Mouse (Mus musculus): ENCODE data around the gene Jun. TPM values are rescaled to one million over a fixed set of nuclear protein-coding genes. Genes with fewer than 3 reads are reported as not detected.

Jun gene
- polyA plus RNA-seq, 1 experiment from 2014 or later, result 62.9 TPM

GRCm38 (mm10) chr4:95095355-95095754 lies 43.3 kb upstream of the Jun start:
- whole genome bisulfite sequencing, result 91% methylated on average over 6 of the region's 6 CpGs
- H3K4me3 ChIP-seq (ENCODE audit: low read length), result no peak overlapping the region
- H3K27ac ChIP-seq (ENCODE audit: low read depth, low read length), result no peak overlapping the region
- H3K4me2 ChIP-seq (ENCODE audit: low read length), result no peak overlapping the region
- H3K4me1 ChIP-seq (ENCODE audit: control insufficient read depth, insufficient read depth, low read depth, low read length), result no peaks in the 10 kb centered on the region; the same call in 1 of the 2 replicates
- no peaks in the 10 kb centered on the region for H3K9me3 ChIP-seq (ENCODE audit: control insufficient read depth, low read length)
- no peak for ATAC-seq
- H3K9ac ChIP-seq (ENCODE audit: low read depth, low read length), result no peak overlapping the region
- H3K27me3 ChIP-seq (replicated peaks; ENCODE audit: control insufficient read depth, insufficient read depth, low read length), result no peaks in the 10 kb centered on the region
- H3K36me3 ChIP-seq (ENCODE audit: control insufficient read depth, insufficient read depth, low read length), result no peaks in the 10 kb centered on the region

DNA sequence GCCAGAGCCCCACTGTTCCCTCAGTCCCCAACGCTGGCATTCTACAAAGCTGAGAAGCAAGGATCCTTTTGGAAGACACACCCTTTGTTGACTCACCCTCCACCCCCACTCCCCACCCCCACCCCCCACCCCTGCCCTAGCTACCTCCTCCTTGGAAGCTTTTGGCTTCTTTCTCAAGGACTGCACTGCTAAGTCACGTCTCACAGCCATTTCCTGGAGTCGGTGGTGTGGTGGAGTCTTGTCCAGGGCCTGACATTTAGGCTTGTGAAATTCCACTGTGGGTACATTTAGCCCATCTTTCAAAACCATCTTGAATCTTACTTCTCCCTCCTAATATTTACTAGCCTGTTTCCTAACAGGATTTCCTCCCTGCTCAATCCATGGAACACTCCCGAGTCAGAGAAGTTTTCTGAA lies 42.7 kb upstream of the Jun start:
- ATAC-seq, result no peak
- Histone ChIP-seq H3K27me3 (replicated peaks; ENCODE audit: control insufficient read depth, insufficient read depth, low read length) (no peaks in the 10 kb centered on the region), H3K27ac (ENCODE audit: low read depth, low read length) (no peak overlapping the region), H3K4me3 (ENCODE audit: low read length) (no peak overlapping the region), H3K4me1 (ENCODE audit: control insufficient read depth, insufficient read depth, low read depth, low read length) (no peaks in the 10 kb centered on the region; the same call in 1 of the 2 replicates), H3K36me3 (ENCODE audit: control insufficient read depth, insufficient read depth, low read length) (no peaks in the 10 kb centered on the region), H3K9ac (ENCODE audit: low read depth, low read length) (no peak overlapping the region), H3K4me2 (ENCODE audit: low read length) (no peak overlapping the region), H3K9me3 (ENCODE audit: control insufficient read depth, low read length) (no peaks in the 10 kb centered on the region)
- 68% methylated on average over 4 of the region's 4 CpGs for WGBS

- Histone ChIP-seq H3K27ac (ENCODE audit: low read depth, low read length) (no peak overlapping the region), H3K4me2 (ENCODE audit: low read length) (no peak overlapping the region), H3K36me3 (ENCODE audit: control insufficient read depth, insufficient read depth, low read length) (no peaks in the 10 kb centered on the region), H3K9ac (ENCODE audit: low read depth, low read length) (no peak overlapping the region), H3K4me1 (ENCODE audit: control insufficient read depth, insufficient read depth, low read depth, low read length) (no peaks in the 10 kb centered on the region; the same call in 1 of the 2 replicates), H3K9me3 (ENCODE audit: control insufficient read depth, low read length) (no peaks in the 10 kb centered on the region), H3K27me3 (replicated peaks; ENCODE audit: control insufficient read depth, insufficient read depth, low read length) (no peaks in the 10 kb centered on the region), H3K4me3 (ENCODE audit: low read length) (no peak overlapping the region)
- WGBS, result 69% methylated on average over 6 of the region's 6 CpGs
- ATAC-seq, result no peak
Observed at GRCm38 (mm10) chr4:95093615-95094014, 41.6 kb upstream of the Jun start.

GRCm38 (mm10) chr4:95092516-95092915 lies 40.5 kb upstream of the Jun start:
- no peaks in the 10 kb centered on the region for H3K4me1 ChIP-seq (ENCODE audit: control insufficient read depth, insufficient read depth, low read depth, low read length)
- 82% methylated on average over 4 of the region's 4 CpGs for WGBS
- no peaks in the 10 kb centered on the region for H3K27me3 ChIP-seq (replicated peaks; ENCODE audit: control insufficient read depth, insufficient read depth, low read length)
- no peak overlapping the region for H3K4me2 ChIP-seq (ENCODE audit: low read length)
- ATAC-seq, result no peak
- no peak overlapping the region for H3K27ac ChIP-seq (ENCODE audit: low read depth, low read length)
- no peaks in the 10 kb centered on the region for H3K36me3 ChIP-seq (ENCODE audit: control insufficient read depth, insufficient read depth, low read length)
- no peaks in the 10 kb centered on the region for H3K9me3 ChIP-seq (ENCODE audit: control insufficient read depth, low read length)
- no peak overlapping the region for H3K4me3 ChIP-seq (ENCODE audit: low read length)
- H3K9ac ChIP-seq (ENCODE audit: low read depth, low read length), result no peak overlapping the region

GRCm38 (mm10) chr4:95091536-95091935 lies 39.5 kb upstream of the Jun start:
- no peak for ATAC-seq
- Histone ChIP-seq H3K9me3 (ENCODE audit: control insufficient read depth, low read length) (no peaks in the 10 kb centered on the region), H3K4me3 (ENCODE audit: low read length) (no peak overlapping the region), H3K4me1 (ENCODE audit: control insufficient read depth, insufficient read depth, low read depth, low read length) (no peaks in the 10 kb centered on the region), H3K27ac (ENCODE audit: low read depth, low read length) (no peak overlapping the region), H3K4me2 (ENCODE audit: low read length) (no peak overlapping the region), H3K9ac (ENCODE audit: low read depth, low read length) (no peak overlapping the region), H3K36me3 (ENCODE audit: control insufficient read depth, insufficient read depth, low read length) (no peaks in the 10 kb centered on the region), H3K27me3 (replicated peaks; ENCODE audit: control insufficient read depth, insufficient read depth, low read length) (no peaks in the 10 kb centered on the region)
- 83% methylated on average over 4 of the region's 4 CpGs for WGBS

DNA sequence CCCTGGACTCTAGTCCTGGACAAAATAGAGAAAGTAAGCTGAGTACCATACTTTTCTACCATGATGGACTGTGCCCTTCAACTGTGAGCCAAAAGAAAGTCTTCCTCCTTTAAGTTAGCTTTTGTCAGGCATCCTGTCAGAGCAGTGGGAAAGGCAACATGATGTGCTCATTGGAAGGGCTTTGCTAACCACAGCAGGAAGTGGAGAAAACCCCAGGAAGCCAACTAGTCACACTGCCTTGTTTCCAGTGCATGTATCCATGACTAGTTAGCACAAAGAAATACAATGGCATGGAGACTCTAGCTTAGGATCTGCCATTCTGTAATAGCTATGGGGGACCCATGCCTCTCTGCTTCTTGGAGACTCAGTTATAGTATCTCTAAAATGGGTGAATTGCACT lies 37.9 kb upstream of the Jun start:
- Histone ChIP-seq H3K4me1 (ENCODE audit: control insufficient read depth, insufficient read depth, low read depth, low read length) (no peaks in the 10 kb centered on the region), H3K4me3 (ENCODE audit: low read length) (no peak overlapping the region), H3K9me3 (ENCODE audit: control insufficient read depth, low read length) (no peaks in the 10 kb centered on the region), H3K27ac (ENCODE audit: low read depth, low read length) (no peak overlapping the region), H3K27me3 (replicated peaks; ENCODE audit: control insufficient read depth, insufficient read depth, low read length) (no peaks in the 10 kb centered on the region), H3K9ac (ENCODE audit: low read depth, low read length) (no peak overlapping the region), H3K4me2 (ENCODE audit: low read length) (no peak overlapping the region), H3K36me3 (ENCODE audit: control insufficient read depth, insufficient read depth, low read length) (no peaks in the 10 kb centered on the region)
- no peak for ATAC-seq

DNA sequence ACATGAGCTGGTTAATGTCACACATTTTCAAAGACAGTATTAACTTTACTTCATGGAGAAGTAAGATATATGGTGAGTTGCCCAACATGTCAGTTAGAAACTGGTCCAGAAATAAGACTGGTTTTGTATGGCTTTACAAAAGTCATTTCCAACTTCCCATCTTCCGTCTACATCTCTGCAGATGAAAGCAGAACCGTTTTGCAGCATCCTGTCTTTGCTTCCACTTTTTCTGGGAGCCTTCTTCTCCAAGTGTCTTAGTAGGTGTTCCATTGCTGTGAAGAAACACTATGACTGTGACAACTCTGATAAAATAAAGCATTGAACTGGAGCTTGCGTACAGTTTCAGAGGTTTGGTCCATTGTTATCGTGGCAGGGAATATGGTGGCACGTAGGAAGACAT lies 37.0 kb upstream of the Jun start:
- Histone ChIP-seq H3K27me3 (replicated peaks; ENCODE audit: control insufficient read depth, insufficient read depth, low read length) (no peaks in the 10 kb centered on the region), H3K4me1 (ENCODE audit: control insufficient read depth, insufficient read depth, low read depth, low read length) (no peaks in the 10 kb centered on the region)
- WGBS, result 93% methylated on average over 5 of the region's 5 CpGs

GRCm38 (mm10) chr4:95083957-95084356 lies 31.9 kb upstream of the Jun start:
- no peak overlapping the region for H3K9ac ChIP-seq (ENCODE audit: low read depth, low read length)
- no peaks in the 10 kb centered on the region for H3K27me3 ChIP-seq (replicated peaks; ENCODE audit: control insufficient read depth, insufficient read depth, low read length)
- no peak for ATAC-seq
- no peak overlapping the region for H3K4me2 ChIP-seq (ENCODE audit: low read length)
- no peaks in the 10 kb centered on the region for H3K9me3 ChIP-seq (ENCODE audit: control insufficient read depth, low read length)
- H3K4me3 ChIP-seq (ENCODE audit: low read length), result no peak overlapping the region
- WGBS, result 83% methylated on average over 8 of the region's 8 CpGs
- H3K27ac ChIP-seq (ENCODE audit: low read depth, low read length), result no peak overlapping the region
- H3K4me1 ChIP-seq (ENCODE audit: control insufficient read depth, insufficient read depth, low read depth, low read length), result peaks cover 5% of the 10 kb centered on the region; the same call in 1 of the 2 replicates
- no peaks in the 10 kb centered on the region for H3K36me3 ChIP-seq (ENCODE audit: control insufficient read depth, insufficient read depth, low read length)

More for the DNA sequence above, 37.0 kb upstream of the Jun start:
- no peak overlapping the region for H3K4me2 ChIP-seq (ENCODE audit: low read length)
- H3K9me3 ChIP-seq (ENCODE audit: control insufficient read depth, low read length), result no peaks in the 10 kb centered on the region
- no peak overlapping the region for H3K4me3 ChIP-seq (ENCODE audit: low read length)
- ATAC-seq, result no peak
- no peaks in the 10 kb centered on the region for H3K36me3 ChIP-seq (ENCODE audit: control insufficient read depth, insufficient read depth, low read length)
- no peak overlapping the region for H3K27ac ChIP-seq (ENCODE audit: low read depth, low read length)
- no peak overlapping the region for H3K9ac ChIP-seq (ENCODE audit: low read depth, low read length)

DNA sequence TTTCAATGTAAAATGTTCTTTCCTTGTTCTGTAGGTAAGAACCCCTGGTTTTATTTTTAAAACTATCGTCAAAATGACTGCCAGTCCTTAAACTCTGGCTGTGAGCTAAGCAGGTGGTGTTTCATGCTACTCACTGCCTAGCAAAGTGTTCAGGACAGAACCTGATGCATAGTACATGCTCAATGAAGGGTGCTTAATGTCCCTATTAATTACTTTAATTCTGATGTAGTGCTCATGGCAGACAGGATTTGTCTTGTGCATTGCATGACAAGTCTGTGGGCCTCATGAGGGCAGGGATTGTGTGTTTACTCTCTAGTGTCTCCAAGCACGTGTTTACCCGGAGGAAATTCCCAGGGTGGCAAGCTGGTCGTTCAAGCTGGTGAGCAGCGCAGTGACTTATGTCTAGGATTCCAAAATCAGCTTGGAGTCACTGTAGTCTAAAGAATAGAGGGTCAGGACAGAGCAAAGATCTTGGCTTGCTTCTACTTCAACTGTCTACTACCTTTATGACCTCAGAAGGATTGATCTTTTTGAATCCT lies 31.2 kb upstream of the Jun start:
- Histone ChIP-seq H3K27ac (ENCODE audit: low read depth, low read length) (no peak overlapping the region; the same call in 1 of the 2 replicates), H3K27me3 (replicated peaks; ENCODE audit: control insufficient read depth, insufficient read depth, low read length) (no peaks in the 10 kb centered on the region), H3K4me2 (ENCODE audit: low read length) (no peak overlapping the region), H3K9me3 (ENCODE audit: control insufficient read depth, low read length) (no peaks in the 10 kb centered on the region), H3K4me3 (ENCODE audit: low read length) (no peak overlapping the region), H3K36me3 (ENCODE audit: control insufficient read depth, insufficient read depth, low read length) (no peaks in the 10 kb centered on the region), H3K4me1 (ENCODE audit: control insufficient read depth, insufficient read depth, low read depth, low read length) (peaks cover 5% of the 10 kb centered on the region; the same call in 1 of the 2 replicates), H3K9ac (ENCODE audit: low read depth, low read length) (no peak overlapping the region)
- 39% methylated on average over 5 of the region's 5 CpGs for WGBS
- ATAC-seq, result peak; percentile 32; the same call in 1 of the 2 replicates
